Mouse (Mus musculus) MEL (cell line): ENCODE results near the gene 6430548M08Rik. TPM values are rescaled to one million over a fixed set of nuclear protein-coding genes. Genes with fewer than 3 reads are reported as not detected.

ENCODE experiments used
- DNase-seq: peaks from one replicate; pipeline ENCODE4 v3.0.0; 2011; ENCODE audit warnings: low read depth, low spot score
- H3K27ac ChIP-seq: 2 replicates; pipeline ENCODE4 v1.5.1; 2012; ENCODE audit warnings: low read depth, mild to moderate bottlenecking, control low read depth, low read length, moderate library complexity; ENCODE audit not compliant: control insufficient read depth
- H3K27me3 ChIP-seq, 2 experiments: fragments of 150-350 bp in 1 of 2; sonication (generic) in 1 of 2; 2 replicates each; pipeline ENCODE4 v1.6.1; 2012; ENCODE audit warnings: low read length in 2 of 2, mild to moderate bottlenecking in 2 of 2, improper control_type of control experiment in 1 of 2, moderate library complexity in 1 of 2; ENCODE audit not compliant: insufficient read depth in 2 of 2, control insufficient read depth in 1 of 2
- H3K36me3 ChIP-seq, 2 experiments: 2 replicates each; pipeline ENCODE4 v1.6.1; 2012 to 2014; ENCODE audit warnings: low read length in 2 of 2, improper control_type of control experiment in 1 of 2, inconsistent platforms in 1 of 2, mild to moderate bottlenecking in 1 of 2; ENCODE audit not compliant: insufficient read depth in 2 of 2, control insufficient read depth in 1 of 2
- H3K4me1 ChIP-seq, 2 experiments: fragments of 150-350 bp in 1 of 2; sonication (generic) in 1 of 2; 2 replicates each; pipeline ENCODE4 v1.6.1; 2012; ENCODE audit warnings: low read length in 2 of 2, improper control_type of control experiment in 1 of 2, mild to moderate bottlenecking in 1 of 2; ENCODE audit not compliant: insufficient read depth in 2 of 2, control insufficient read depth in 1 of 2
- H3K4me3 ChIP-seq, 2 experiments: fragments of 150-350 bp in 1 of 2; sonication (generic) in 1 of 2; 2 replicates each; pipeline ENCODE4 v1.5.1; 2012; ENCODE audit warnings: low read depth in 2 of 2, low read length in 2 of 2, mild to moderate bottlenecking in 2 of 2, moderate library complexity in 2 of 2, control low read depth in 1 of 2, improper control_type of control experiment in 1 of 2; ENCODE audit not compliant: control insufficient read depth in 1 of 2, insufficient read depth in 1 of 2
- H3K79me2 ChIP-seq: 2 replicates; pipeline ENCODE4 v1.6.1; 2012; ENCODE audit warnings: mild to moderate bottlenecking, low read length, moderate library complexity; ENCODE audit not compliant: control insufficient read depth, poor library complexity, insufficient read depth
- H3K9ac ChIP-seq: 2 replicates; pipeline ENCODE4 v1.6.1; 2012; ENCODE audit warnings: low read depth, mild to moderate bottlenecking, control low read depth, low read length, moderate library complexity; ENCODE audit not compliant: control insufficient read depth, poor library complexity, severe bottlenecking
- H3K9me3 ChIP-seq: fragments of 150-350 bp; sonication (generic); replicated peaks from 2 replicates; pipeline ENCODE4 v1.6.1; 2012; ENCODE audit warnings: mild to moderate bottlenecking, low read length, improper control_type of control experiment, moderate library complexity; ENCODE audit not compliant: insufficient read depth
- BHLHE40 ChIP-seq: IDR thresholded peaks from 2 replicates; pipeline ENCODE4 v1.6.1; 2012; ENCODE audit warnings: low read depth, mild to moderate bottlenecking, inconsistent platforms, low read length, improper control_type of control experiment, borderline replicate concordance
- CHD1 ChIP-seq: IDR thresholded peaks from 2 replicates; pipeline ENCODE4 v1.6.1; 2012; ENCODE audit warnings: low read depth, mild to moderate bottlenecking, inconsistent platforms, low read length, improper control_type of control experiment
- EP300 ChIP-seq, 2 experiments: IDR thresholded peaks; 2 replicates each; pipeline ENCODE4 v1.6.1; 2011; ENCODE audit warnings: improper control_type of control experiment in 2 of 2, low read length in 2 of 2, low read depth in 1 of 2, mild to moderate bottlenecking in 1 of 2
- ETS1 ChIP-seq: IDR thresholded peaks from 2 replicates; pipeline ENCODE4 v1.6.1; 2012; ENCODE audit warnings: low read depth, mild to moderate bottlenecking, inconsistent platforms, low read length, improper control_type of control experiment, moderate library complexity
- GABPA ChIP-seq: IDR thresholded peaks from 2 replicates; pipeline ENCODE4 v1.6.1; 2012; ENCODE audit warnings: low read depth, mild to moderate bottlenecking, inconsistent platforms, low read length, improper control_type of control experiment, moderate library complexity
- GATA1 ChIP-seq: IDR thresholded peaks from 2 replicates; pipeline ENCODE4 v1.6.1; 2011; ENCODE audit warnings: low read depth, low read length, improper control_type of control experiment
- JUND ChIP-seq: IDR thresholded peaks from 2 replicates; pipeline ENCODE4 v1.6.1; 2011; ENCODE audit warnings: low read depth, mild to moderate bottlenecking, improper control_type of control experiment, low read length
- KAT2A ChIP-seq: conservative IDR thresholded peaks from 2 replicates; pipeline ENCODE4 v1.6.1; 2012; ENCODE audit warnings: low read depth, low read length, improper control_type of control experiment, inconsistent platforms
- MAFK ChIP-seq: IDR thresholded peaks from 2 replicates; pipeline ENCODE4 v1.6.1; 2011; ENCODE audit warnings: low read depth, mild to moderate bottlenecking, low read length, improper control_type of control experiment, borderline replicate concordance
- MAX ChIP-seq: IDR thresholded peaks from 2 replicates; pipeline ENCODE4 v1.6.1; 2011; ENCODE audit warnings: low read length, improper control_type of control experiment
- MAZ ChIP-seq: IDR thresholded peaks from 2 replicates; pipeline ENCODE4 v1.6.1; 2012; ENCODE audit warnings: low read depth, mild to moderate bottlenecking, inconsistent platforms, low read length, improper control_type of control experiment
- MEF2A ChIP-seq: IDR thresholded peaks from 2 replicates; pipeline ENCODE4 v1.6.1; 2014; ENCODE audit warnings: low read depth, mild to moderate bottlenecking, inconsistent platforms, low read length, improper control_type of control experiment; ENCODE audit not compliant: poor library complexity, insufficient replicate concordance, severe bottlenecking; ENCODE audit errors: extremely low read depth
- MXI1 ChIP-seq: IDR thresholded peaks from 2 replicates; pipeline ENCODE4 v1.6.1; 2011; ENCODE audit warnings: mild to moderate bottlenecking, low read depth, low read length, improper control_type of control experiment
- NELFE ChIP-seq: IDR thresholded peaks from 2 replicates; pipeline ENCODE4 v1.6.1; 2011; ENCODE audit warnings: low read depth, low read length, improper control_type of control experiment
- NRF1 ChIP-seq: IDR thresholded peaks from 2 replicates; pipeline ENCODE4 v1.6.1; 2014; ENCODE audit warnings: low read depth, mild to moderate bottlenecking, inconsistent platforms, low read length, improper control_type of control experiment, moderate library complexity; ENCODE audit not compliant: poor library complexity, insufficient read depth, severe bottlenecking
- POLR2A ChIP-seq, 2 experiments: IDR thresholded peaks; 2 replicates each; pipeline ENCODE4 v1.6.1; 2011 to 2012; ENCODE audit warnings: low read length in 2 of 2, mild to moderate bottlenecking in 2 of 2, control low read depth in 1 of 2, improper control_type of control experiment in 1 of 2, low read depth in 1 of 2, moderate library complexity in 1 of 2; ENCODE audit not compliant: control insufficient read depth in 1 of 2, insufficient read depth in 1 of 2, poor library complexity in 1 of 2
- POLR2AphosphoS5 ChIP-seq: IDR thresholded peaks from 2 replicates; pipeline ENCODE4 v1.6.1; 2012; ENCODE audit warnings: low read depth, borderline replicate concordance, mild to moderate bottlenecking, inconsistent platforms, low read length, moderate library complexity, mixed read lengths
- RAD21 ChIP-seq: IDR thresholded peaks from 2 replicates; pipeline ENCODE4 v1.6.1; 2011; ENCODE audit warnings: mild to moderate bottlenecking, low read depth, low read length, improper control_type of control experiment
- RCOR1 ChIP-seq: IDR thresholded peaks from 2 replicates; pipeline ENCODE4 v1.6.1; 2012; ENCODE audit warnings: low read depth, mild to moderate bottlenecking, inconsistent platforms, low read length, improper control_type of control experiment
- TCF12 ChIP-seq: IDR thresholded peaks from 2 replicates; pipeline ENCODE4 v1.6.1; 2014; ENCODE audit warnings: low read depth, mild to moderate bottlenecking, inconsistent platforms, low read length, improper control_type of control experiment, moderate library complexity
- USF1 ChIP-seq: IDR thresholded peaks from 2 replicates; pipeline ENCODE4 v1.6.1; 2014; ENCODE audit warnings: low read depth, mild to moderate bottlenecking, inconsistent platforms, low read length, improper control_type of control experiment, moderate library complexity
- USF2 ChIP-seq, 2 experiments: IDR thresholded peaks; 2 replicates each; pipeline ENCODE4 v1.6.1; 2011 to 2012; ENCODE audit warnings: improper control_type of control experiment in 2 of 2, low read length in 2 of 2, borderline replicate concordance in 1 of 2, inconsistent platforms in 1 of 2, low read depth in 1 of 2, mild to moderate bottlenecking in 1 of 2; ENCODE audit not compliant: insufficient read depth in 1 of 2
- ZKSCAN1 ChIP-seq: IDR thresholded peaks from 2 replicates; pipeline ENCODE4 v1.6.1; 2012; ENCODE audit warnings: low read depth, mild to moderate bottlenecking, inconsistent platforms, low read length, improper control_type of control experiment, moderate library complexity
- ZMIZ1 ChIP-seq: IDR thresholded peaks from 2 replicates; pipeline ENCODE4 v1.6.1; 2012; ENCODE audit warnings: low read depth, mild to moderate bottlenecking, inconsistent platforms, low read length, improper control_type of control experiment, moderate library complexity
- polyA plus RNA-seq, 2 experiments: library from polyadenylated mRNA; stranded (reverse) in 1 of 2; unstranded in 1 of 2; fragments of >175 nt in 1 of 2; fragments of >200 nt in 1 of 2; gene quantifications; 2 replicates each; pipeline versions ENCODE4 v1.2.1 to v1.2.4; 2012; ENCODE audit warnings: low replicate concordance in 2 of 2, low read depth in 1 of 2; ENCODE audit not compliant: insufficient read length in 2 of 2, insufficient read depth in 1 of 2, missing spikeins in 1 of 2
- total RNA-seq: library from RNA; depleted of rRNA; stranded (reverse); fragments of 300-350 nt; gene quantifications from 2 replicates; pipeline ENCODE4 v1.2.3, GENCODE M21; 2012

6430548M08Rik gene
- total and polyA plus RNA-seq, 3 experiments, result 0.96 to 1.9 TPM; not detected in 1

- no peak overlapping the region for H3K9ac ChIP-seq
- TF ChIP-seq ZKSCAN1, result no peak
- TF ChIP-seq NELFE, result no peak
- no peak for TF ChIP-seq KAT2A
- no peak for TF ChIP-seq MAZ
- TF ChIP-seq EP300 (IDR thresholded peaks at IDR 0.05; ENCODE audit: low read depth in 1 of 2, low read length in 2 of 2), result no peak
- TF ChIP-seq CHD1, result no peak
- TF ChIP-seq MAX, result no peak
- no peak for TF ChIP-seq MEF2A
- TF ChIP-seq ETS1, result no peak
- TF ChIP-seq RAD21, result no peak
- TF ChIP-seq TCF12, result no peak
- TF ChIP-seq POLR2AphosphoS5, result no peak
- TF ChIP-seq JUND, result no peak
- no peak for TF ChIP-seq NRF1
- TF ChIP-seq MAFK, result no peak
- no peak for TF ChIP-seq ZMIZ1
- TF ChIP-seq MXI1, result no peak
- TF ChIP-seq RCOR1, result no peak
- no peak for TF ChIP-seq POLR2A (IDR thresholded peaks at IDR 0.05; ENCODE audit: control insufficient read depth in 1 of 2, insufficient read depth in 1 of 2, low read depth in 1 of 2, low read length in 2 of 2, poor library complexity in 1 of 2)
- no peaks in the 10 kb centered on the region for H3K79me2 ChIP-seq
- DNase-seq, result no peak
- peaks cover 0 to 3% of the 10 kb centered on the region in 2 experiments; a peak in 2 of 4 replicates for H3K36me3 ChIP-seq
- peaks cover 0 to 8% of the 10 kb centered on the region in 2 experiments; a peak in 2 of 4 replicates for H3K4me1 ChIP-seq
- H3K9me3 ChIP-seq, result no peaks in the 10 kb centered on the region
- no peak overlapping the region for H3K27ac ChIP-seq
- no peaks in the 10 kb centered on the region for H3K27me3 ChIP-seq
- H3K4me3 ChIP-seq, result no peak overlapping the region
These were observed 39.4 kb upstream of the 6430548M08Rik start for GRCm38 (mm10) chr8:120074516-120074915.

GRCm38 (mm10) chr8:120075347-120075746 lies 38.6 kb upstream of the 6430548M08Rik start:
- Histone ChIP-seq H3K27me3 (no peaks in the 10 kb centered on the region), H3K79me2 (no peaks in the 10 kb centered on the region), H3K9ac (no peak overlapping the region), H3K27ac (no peak overlapping the region), H3K4me1 (peaks cover 0 to 8% of the 10 kb centered on the region in 2 experiments; a peak in 2 of 4 replicates), H3K36me3 (peaks cover 0 to 3% of the 10 kb centered on the region in 2 experiments; a peak in 2 of 4 replicates), H3K9me3 (no peaks in the 10 kb centered on the region), H3K4me3 (no peak overlapping the region)
- no peak for DNase-seq
- no peak for TF ChIP-seq BHLHE40
- no peak for TF ChIP-seq ETS1
- TF ChIP-seq GABPA, result no peak
- no peak for TF ChIP-seq USF1
- TF ChIP-seq MXI1, result no peak
- no peak for TF ChIP-seq GATA1
- TF ChIP-seq USF2 (IDR thresholded peaks at IDR 0.05; ENCODE audit: borderline replicate concordance in 1 of 2, insufficient read depth in 1 of 2, low read depth in 1 of 2, low read length in 2 of 2), result no peak
- TF ChIP-seq MAZ, result no peak
